Mouse (Mus musculus): ENCODE measurements at regions not wholly inside any gene's neighbourhood (a gene's known extent, or its start where the extent isn't known, plus 50 kb on each side); places are given as distances from the start of the nearest gene placed in this dataset.

- no peak for DNase-seq (ENCODE audit: low spot score)
- Histone ChIP-seq H3K9me3 (no peaks in the 10 kb centered on the region), H3K4me1 (peaks cover 7% of the 10 kb centered on the region; the same call in 1 of the 2 replicates), H3K36me3 (replicated peaks) (no peaks in the 10 kb centered on the region), H3K27ac (replicated peaks) (no peak overlapping the region), H3K4me3 (no peak overlapping the region), H3K27me3 (replicated peaks; ENCODE audit: low read depth, poor library complexity, severe bottlenecking) (no peaks in the 10 kb centered on the region)
- WGBS: 63% methylated on average over 10 of the region's 10 CpGs
These were observed 240.2 kb downstream of the Slc4a3 start for GRCm38 (mm10) chr1:75786173-75786820.

GRCm38 (mm10) chr1:75791509-75791908 lies 245.4 kb downstream of the Slc4a3 start:
- DNase-seq (ENCODE audit: low spot score): no peak
- H3K4me3 ChIP-seq: no peak overlapping the region
- H3K4me1 ChIP-seq: peaks cover under 1% of the 10 kb centered on the region; the same call in 1 of the 2 replicates
- no peak overlapping the region for H3K27ac ChIP-seq (replicated peaks)
- H3K36me3 ChIP-seq (replicated peaks): no peaks in the 10 kb centered on the region
- WGBS: 84% methylated on average over 1 of the region's 1 CpGs
- no peaks in the 10 kb centered on the region for H3K27me3 ChIP-seq (replicated peaks; ENCODE audit: low read depth, poor library complexity, severe bottlenecking)
- peaks cover 5% of the 10 kb centered on the region; the same call in 1 of the 2 replicates for H3K9me3 ChIP-seq

GRCm38 (mm10) chr1:75797793-75798192 lies 251.7 kb downstream of the Slc4a3 start:
- WGBS: 66% methylated on average over 6 of the region's 6 CpGs
- H3K27ac ChIP-seq (replicated peaks): no peak overlapping the region; the same call in 1 of the 2 replicates
- no peaks in the 10 kb centered on the region for H3K36me3 ChIP-seq (replicated peaks)
- H3K27me3 ChIP-seq (replicated peaks; ENCODE audit: low read depth, poor library complexity, severe bottlenecking): 0 out of 2 replicates have a peak, but pooled peaks cover 9% of the 10 kb centered on the region
- no peak overlapping the region for H3K4me3 ChIP-seq
- H3K9me3 ChIP-seq: peaks cover 5% of the 10 kb centered on the region; the same call in 1 of the 2 replicates
- DNase-seq (ENCODE audit: low spot score): no peak
- peaks cover 15% of the 10 kb centered on the region for H3K4me1 ChIP-seq

GRCm38 (mm10) chr1:75798375-75799099 lies 252.5 kb downstream of the Slc4a3 start:
- no peaks in the 10 kb centered on the region for H3K36me3 ChIP-seq (replicated peaks)
- H3K27ac ChIP-seq (replicated peaks): no peak overlapping the region; the same call in 1 of the 2 replicates
- WGBS: 68% methylated on average over 6 of the region's 6 CpGs
- H3K27me3 ChIP-seq (replicated peaks; ENCODE audit: low read depth, poor library complexity, severe bottlenecking): 0 out of 2 replicates have a peak, but pooled peaks cover 15% of the 10 kb centered on the region
- DNase-seq (ENCODE audit: low spot score): no peak
- H3K9me3 ChIP-seq: no peaks in the 10 kb centered on the region
- H3K4me3 ChIP-seq: no peak overlapping the region
- peaks cover 23% of the 10 kb centered on the region for H3K4me1 ChIP-seq

- Histone ChIP-seq H3K4me3 (no peak overlapping the region), H3K4me1 (peaks cover 27% of the 10 kb centered on the region), H3K9me3 (no peaks in the 10 kb centered on the region), H3K36me3 (replicated peaks) (no peaks in the 10 kb centered on the region), H3K27ac (replicated peaks) (0 out of 2 replicates have a peak overlapping the region, but pooled peaks have one; percentile 30), H3K27me3 (replicated peaks; ENCODE audit: low read depth, poor library complexity, severe bottlenecking) (0 out of 2 replicates have a peak, but pooled peaks cover 15% of the 10 kb centered on the region)
- 33% methylated on average over 2 of the region's 2 CpGs for WGBS
- no peak for DNase-seq (ENCODE audit: low spot score)
These were observed 258.4 kb downstream of the Slc4a3 start for GRCm38 (mm10) chr1:75804473-75804872.

GRCm38 (mm10) chr1:75812471-75812870 lies 266.4 kb downstream of the Slc4a3 start:
- H3K27ac ChIP-seq (replicated peaks): no peak overlapping the region
- H3K4me3 ChIP-seq: no peak overlapping the region
- DNase-seq (ENCODE audit: low spot score): no peak
- no peaks in the 10 kb centered on the region for H3K4me1 ChIP-seq
- H3K27me3 ChIP-seq (replicated peaks; ENCODE audit: low read depth, poor library complexity, severe bottlenecking): no peaks in the 10 kb centered on the region
- no peaks in the 10 kb centered on the region for H3K36me3 ChIP-seq (replicated peaks)
- 82% methylated on average over 3 of the region's 3 CpGs for WGBS
- H3K9me3 ChIP-seq: no peaks in the 10 kb centered on the region

GRCm38 (mm10) chr1:75826202-75826601 lies 280.1 kb downstream of the Slc4a3 start:
- Histone ChIP-seq H3K27me3 (replicated peaks; ENCODE audit: low read depth, poor library complexity, severe bottlenecking) (no peaks in the 10 kb centered on the region), H3K27ac (replicated peaks) (no peak overlapping the region), H3K36me3 (replicated peaks) (no peaks in the 10 kb centered on the region), H3K9me3 (no peaks in the 10 kb centered on the region), H3K4me3 (no peak overlapping the region), H3K4me1 (peaks cover 13% of the 10 kb centered on the region; the same call in 1 of the 2 replicates)
- 66% methylated on average over 5 of the region's 5 CpGs for WGBS
- DNase-seq (ENCODE audit: low spot score): no peak

GRCm38 (mm10) chr1:75833071-75833830 lies 287.2 kb downstream of the Slc4a3 start:
- H3K4me1 ChIP-seq: peaks cover 20% of the 10 kb centered on the region
- no peaks in the 10 kb centered on the region for H3K36me3 ChIP-seq (replicated peaks)
- WGBS: 26% methylated on average over 12 of the region's 12 CpGs
- H3K27me3 ChIP-seq (replicated peaks; ENCODE audit: low read depth, poor library complexity, severe bottlenecking): no peaks in the 10 kb centered on the region
- no peak overlapping the region for H3K4me3 ChIP-seq
- H3K9me3 ChIP-seq: no peaks in the 10 kb centered on the region
- peak overlapping the region; percentile 71 for H3K27ac ChIP-seq (replicated peaks)
- DNase-seq (ENCODE audit: low spot score): peak; percentile 79

- Histone ChIP-seq H3K36me3 (replicated peaks) (no peaks in the 10 kb centered on the region), H3K27me3 (replicated peaks; ENCODE audit: low read depth, poor library complexity, severe bottlenecking) (no peaks in the 10 kb centered on the region), H3K4me3 (no peak overlapping the region), H3K27ac (replicated peaks) (peak overlapping the region; percentile 52; the same call in 1 of the 2 replicates), H3K4me1 (peaks cover 20% of the 10 kb centered on the region), H3K9me3 (no peaks in the 10 kb centered on the region)
- whole genome bisulfite sequencing: 63% methylated on average over 3 of the region's 3 CpGs
- DNase-seq (ENCODE audit: low spot score): no peak
These were observed 288.3 kb downstream of the Slc4a3 start for GRCm38 (mm10) chr1:75834361-75834760.

- DNase-seq (ENCODE audit: low spot score): no peak
- Histone ChIP-seq H3K9me3 (no peaks in the 10 kb centered on the region), H3K4me3 (no peak overlapping the region), H3K27me3 (replicated peaks; ENCODE audit: low read depth, poor library complexity, severe bottlenecking) (0 out of 2 replicates have a peak, but pooled peaks cover 3% of the 10 kb centered on the region), H3K4me1 (peaks cover 27% of the 10 kb centered on the region), H3K27ac (replicated peaks) (no peak overlapping the region), H3K36me3 (replicated peaks) (no peaks in the 10 kb centered on the region)
- WGBS: 88% methylated on average over 11 of the region's 11 CpGs
These were observed 293.6 kb downstream of the Slc4a3 start for GRCm38 (mm10) chr1:75839551-75840223.

GRCm38 (mm10) chr1:75842396-75842795 lies 296.3 kb downstream of the Slc4a3 start:
- DNase-seq (ENCODE audit: low spot score): no peak
- Histone ChIP-seq H3K4me3 (no peak overlapping the region), H3K4me1 (peaks cover 35% of the 10 kb centered on the region), H3K27ac (replicated peaks) (no peak overlapping the region), H3K9me3 (no peaks in the 10 kb centered on the region), H3K27me3 (replicated peaks; ENCODE audit: low read depth, poor library complexity, severe bottlenecking) (0 out of 2 replicates have a peak, but pooled peaks cover 3% of the 10 kb centered on the region), H3K36me3 (replicated peaks) (no peaks in the 10 kb centered on the region)
- 60% methylated on average over 4 of the region's 4 CpGs for WGBS

GRCm38 (mm10) chr1:75843326-75843725 lies 297.3 kb downstream of the Slc4a3 start:
- Histone ChIP-seq H3K27me3 (replicated peaks; ENCODE audit: low read depth, poor library complexity, severe bottlenecking) (0 out of 2 replicates have a peak, but pooled peaks cover 3% of the 10 kb centered on the region), H3K9me3 (no peaks in the 10 kb centered on the region), H3K27ac (replicated peaks) (no peak overlapping the region), H3K4me3 (no peak overlapping the region), H3K4me1 (peaks cover 40% of the 10 kb centered on the region), H3K36me3 (replicated peaks) (no peaks in the 10 kb centered on the region)
- WGBS: 94% methylated on average over 6 of the region's 6 CpGs
- DNase-seq (ENCODE audit: low spot score): no peak

Data from embryonic facial prominence, embryonic 10.5 days (tissue).